9 mouse cellular contexts compared by ENCODE assay signal in genomic region chr4:62619965-62620244, GRCm38 (mm10).
DNase-seq lines count a peak whose midpoint lies in the region; ATAC-seq and TF ChIP-seq lines count a peak whose summit lies in the region.
"Had no signal": no experiment of that assay in that cellular context is flagged by ENCODE, and none has a peak within 500 bp of the region (broad histone marks: within the 10 kb centered on the region; RNA-seq: fewer than 3 reads in every experiment).

No protein-coding gene starts in this region.

- no peak for TF ChIP-seq CTCF in cortical plate, adult 2 months (IDR thresholded peaks at IDR 0.05; ENCODE audit: extremely low read depth, insufficient read depth, low read length)
- no peak for TF ChIP-seq CTCF in heart, postnatal 0 days (IDR thresholded peaks at IDR 0.05; ENCODE audit: low read depth)

- no peak for TF ChIP-seq EP300 in heart, postnatal 0 days (IDR thresholded peaks at IDR 0.05; ENCODE audit: low read depth)

- H3K9me3 ChIP-seq in heart, embryonic 14.5 days (ENCODE audit: control insufficient read depth, low read length): no peaks in the 10 kb centered on the region
- no peaks in the 10 kb centered on the region for H3K9me3 ChIP-seq in heart, postnatal 0 days (replicated peaks; ENCODE audit: control insufficient read depth, low read length)
- no peaks in the 10 kb centered on the region for H3K9me3 ChIP-seq in midbrain, embryonic 10.5 days (replicated peaks)

- DNase-seq in heart, adult 8-10 months (ENCODE audit: low spot score): no peak
- DNase-seq in heart, postnatal 0 days (ENCODE audit: low spot score): no peak
- DNase-seq in midbrain, embryonic 10.5 days (ENCODE audit: low spot score): no peak
- no peak for DNase-seq in retina, embryonic 14.5 days (ENCODE audit: low spot score)
- no peak for DNase-seq in urinary bladder, postnatal 25 days (ENCODE audit: low spot score)
- DNase-seq in frontal cortex, adult 2 months (ENCODE audit: extremely low spot score in 1 of 2, low spot score in 1 of 2): no peak
- DNase-seq: cerebellum, postnatal 14 days had no signal

- peaks cover 25 to 27% of the 10 kb centered on the region in 2 experiments for H3K4me1 ChIP-seq in heart, embryonic 14.5 days (ENCODE audit: control insufficient read depth in 2 of 2, insufficient read depth in 2 of 2, low read length in 2 of 2)
- H3K4me1 ChIP-seq in cortical plate, adult 2 months (ENCODE audit: control insufficient read depth, insufficient read depth, low read length): no peaks in the 10 kb centered on the region
- H3K4me1 ChIP-seq in heart, postnatal 0 days (ENCODE audit: control insufficient read depth, insufficient read depth): peaks cover 17% of the 10 kb centered on the region; the same call in 1 of the 2 replicates
- peaks cover 44% of the 10 kb centered on the region for H3K4me1 ChIP-seq in midbrain, embryonic 10.5 days

- H3K9ac ChIP-seq in heart, embryonic 14.5 days (ENCODE audit: low read length): peak overlapping the region; percentile 69
- peak overlapping the region; percentile 62 for H3K9ac ChIP-seq in heart, postnatal 0 days (replicated peaks; ENCODE audit: low read depth, low read length)

- peak overlapping the region; percentile 74 to 84 for H3K27ac ChIP-seq in heart, embryonic 14.5 days (replicated peaks in 1 of 2; ENCODE audit: control insufficient read depth in 1 of 2, insufficient read depth in 1 of 2, low read depth in 2 of 2, low read length in 2 of 2)
- peak overlapping the region; percentile 85 for H3K27ac ChIP-seq in cortical plate, adult 2 months (ENCODE audit: insufficient read depth, low read length)
- peak overlapping the region; percentile 90 for H3K27ac ChIP-seq in heart, postnatal 0 days (ENCODE audit: low read depth)
- peak overlapping the region; percentile 91 for H3K27ac ChIP-seq in midbrain, embryonic 10.5 days (replicated peaks)

- peak overlapping the region; percentile 56 for H3K4me2 ChIP-seq in heart, embryonic 14.5 days (ENCODE audit: low read length)
- peak overlapping the region; percentile 51 for H3K4me2 ChIP-seq in heart, postnatal 0 days (ENCODE audit: low read depth, low read length)

- ATAC-seq in heart, embryonic 14.5 days (ENCODE audit: insufficient number of reproducible peaks, insufficient read depth, low FRiP score, low read depth): no peak
- ATAC-seq in heart, postnatal 0 days (ENCODE audit: insufficient read depth, low read depth): no peak

- H3K4me3 ChIP-seq in heart, embryonic 14.5 days (ENCODE audit: control insufficient read depth in 1 of 2, insufficient read depth in 1 of 2, low read depth in 1 of 2, low read length in 2 of 2): peak overlapping the region; percentile 39 to 43
- peak overlapping the region; percentile 39 for H3K4me3 ChIP-seq in cortical plate, adult 2 months (ENCODE audit: insufficient read depth, low read length)
- peak overlapping the region; percentile 39 for H3K4me3 ChIP-seq in heart, postnatal 0 days (ENCODE audit: low read depth, low read length)
- H3K4me3 ChIP-seq in midbrain, embryonic 10.5 days: peak overlapping the region; percentile 37

- no peaks in the 10 kb centered on the region for H3K36me3 ChIP-seq in heart, embryonic 14.5 days (ENCODE audit: control insufficient read depth, insufficient read depth, low read length)
- no peaks in the 10 kb centered on the region for H3K36me3 ChIP-seq in heart, postnatal 0 days (replicated peaks; ENCODE audit: control insufficient read depth, insufficient read depth, low read length)
- H3K36me3 ChIP-seq in midbrain, embryonic 10.5 days: no peaks in the 10 kb centered on the region

- 83% methylated on average over 3 of the region's 3 CpGs for WGBS in heart, embryonic 14.5 days
- WGBS in heart, postnatal 0 days: 78% methylated on average over 3 of the region's 3 CpGs
- WGBS in midbrain, embryonic 10.5 days: 87% methylated on average over 3 of the region's 3 CpGs

- TF ChIP-seq POLR2A in cortical plate, adult 2 months (IDR thresholded peaks at IDR 0.05; ENCODE audit: extremely low read depth, insufficient read depth, low read length): no peak

- H3K27me3 ChIP-seq in heart, embryonic 14.5 days (ENCODE audit: control insufficient read depth, insufficient read depth, low read length): peaks cover 28% of the 10 kb centered on the region
- H3K27me3 ChIP-seq in heart, postnatal 0 days (ENCODE audit: control insufficient read depth, insufficient read depth, low read length): peaks cover 6% of the 10 kb centered on the region
- no peaks in the 10 kb centered on the region for H3K27me3 ChIP-seq in midbrain, embryonic 10.5 days (ENCODE audit: low read depth, poor library complexity, severe bottlenecking)
